Mouse (Mus musculus) monocyte, adult 5-6 weeks (primary cell): ENCODE measurements around the gene Prrg4. TPM values are rescaled to one million over a fixed set of nuclear protein-coding genes. Genes with fewer than 3 reads are reported as not detected.

Source experiments
- total RNA-seq: library from RNA; stranded (forward); fragments of 200-1000, 200-491, 200-594 nt; gene quantifications from 3 replicates; pipeline ENCODE4 v1.2.3, GENCODE M21; 2017

The Prrg4 gene
- total RNA-seq, 1 experiment from 2014 or later = 1.8 TPM

Other genes with a start within 250 kb of the Prrg4 start
- 2.6 to 5.0 TPM (median 3.4 TPM) in 3 replicates for gene Tcp11l1, start 137.7 kb downstream of the Prrg4 start, total RNA-seq
- not detected in 3 replicates for gene Pin1rt1, start 133.5 kb downstream of the Prrg4 start, total RNA-seq
- gene Depdc7, start 107.0 kb downstream of the Prrg4 start, total RNA-seq = 0.75 to 3.1 TPM (median 0.87 TPM) in 3 replicates
- 4.3 to 6.5 TPM (median 4.5 TPM) in 3 replicates for gene Qser1, start 33.1 kb downstream of the Prrg4 start, total RNA-seq
- gene Ccdc73, start 17.9 kb upstream of the Prrg4 start, total RNA-seq = 6.2 to 29.1 TPM in 2 of 3 replicates, not detected in the other
- 154 to 209 TPM (median 184 TPM) in 3 replicates for gene Eif3m, start 167.2 kb upstream of the Prrg4 start, total RNA-seq
- gene Gm11060, start 242.1 kb upstream of the Prrg4 start, total RNA-seq = not detected in 3 replicates